Mouse (Mus musculus): ENCODE measurements around the gene Capzb.

The Capzb gene

DNA sequence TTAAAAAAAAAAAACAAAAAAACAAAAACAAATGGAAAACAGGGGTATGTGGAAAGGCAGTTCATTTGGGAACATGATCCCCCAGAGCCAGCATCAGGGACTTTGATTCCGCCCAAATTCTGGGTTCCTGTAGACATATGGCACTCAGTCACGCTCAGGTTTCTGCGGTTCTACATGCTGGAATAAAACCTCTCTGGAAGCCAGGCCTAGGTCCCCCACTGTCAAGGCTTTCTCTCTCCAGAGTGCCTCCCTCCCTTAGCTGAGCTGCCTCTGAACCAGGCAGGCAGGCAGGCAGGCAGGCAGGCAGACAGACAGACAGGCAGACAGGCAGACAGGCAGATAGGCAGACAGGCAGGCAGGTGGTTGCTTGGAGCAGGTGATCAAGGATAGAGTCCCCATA, 77.5 kb downstream of the Capzb start:
- no peak for DNase-seq

DNA sequence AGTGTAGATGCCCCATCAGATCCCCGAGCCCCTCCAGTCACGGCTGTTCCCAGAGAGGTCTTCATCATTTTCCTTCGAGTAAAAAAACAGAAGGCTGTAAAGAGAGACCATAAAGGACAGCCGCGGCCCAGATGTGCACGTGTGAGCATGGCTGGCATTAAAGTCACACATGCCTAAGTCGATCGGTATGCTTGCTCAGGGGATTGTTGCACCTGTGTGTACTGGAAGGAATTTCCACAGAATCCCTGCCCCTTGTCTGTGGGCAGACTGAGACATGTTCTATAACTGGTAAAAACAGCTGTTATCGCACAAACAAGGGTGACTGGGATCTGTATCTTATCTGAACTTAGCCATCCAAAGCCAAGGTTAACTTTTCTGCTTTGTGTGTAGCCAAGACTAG, 78.9 kb downstream of the Capzb start:
- DNase-seq: no peak

DNA sequence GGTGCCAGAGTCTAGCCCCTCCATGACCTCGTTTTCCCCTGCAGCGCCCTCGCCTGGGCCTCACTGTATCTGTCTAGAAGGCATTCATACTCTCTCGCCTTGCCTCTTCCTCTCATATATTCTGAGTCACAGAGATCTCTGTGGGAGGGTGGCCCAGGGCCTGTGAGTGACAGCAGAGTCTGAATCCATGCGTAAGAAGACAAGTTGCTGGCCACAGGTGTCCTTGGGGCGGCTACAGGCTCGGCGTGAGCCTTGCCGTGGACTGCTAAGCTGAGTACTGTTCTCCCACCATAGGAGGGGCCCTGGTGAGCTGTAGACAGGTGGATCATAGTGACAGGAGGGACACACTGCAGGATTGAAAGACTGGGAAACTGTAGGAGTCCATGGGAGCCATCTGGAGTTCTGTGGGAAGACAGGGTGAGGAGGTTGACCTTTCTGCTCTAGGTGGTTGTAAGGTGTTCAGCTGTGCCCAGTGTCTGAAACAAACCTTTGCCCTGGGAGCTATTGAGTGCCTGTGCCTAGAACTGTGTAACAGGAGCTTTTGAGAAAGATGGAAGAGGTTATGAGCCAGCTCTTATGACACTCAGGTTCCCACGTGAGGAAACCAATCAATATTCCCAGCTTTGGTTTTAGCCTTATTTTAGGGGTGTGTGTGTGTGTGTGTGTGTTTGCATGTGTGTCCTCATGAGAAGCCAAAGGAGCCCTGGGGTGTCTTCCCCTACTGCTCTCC, 80.4 kb downstream of the Capzb start:
- DNase-seq: no peak

GRCm38 (mm10) chr4:139274573-139274972, 81.9 kb downstream of the Capzb start:
- DNase-seq: no peak

DNA sequence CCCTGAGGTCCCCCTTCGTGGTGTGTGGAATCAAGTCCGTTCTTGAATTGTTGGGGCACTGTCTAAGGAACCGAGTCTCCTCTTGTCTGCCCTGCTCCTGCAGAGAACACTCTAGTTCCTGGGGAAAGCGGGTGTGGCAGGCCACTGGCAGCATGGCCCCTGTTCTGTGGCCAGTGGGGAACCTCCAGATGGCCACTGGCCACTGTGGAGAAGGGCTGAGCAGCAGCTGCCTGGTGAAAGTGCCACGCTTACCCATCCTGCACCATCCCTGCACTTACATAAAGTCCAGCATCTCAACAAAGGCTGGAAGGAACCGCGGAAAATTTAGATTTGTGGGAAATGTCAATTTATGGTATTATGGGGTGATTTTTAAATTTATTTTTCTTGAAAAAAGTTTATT, 83.7 kb downstream of the Capzb start:
- no peak for DNase-seq

DNA sequence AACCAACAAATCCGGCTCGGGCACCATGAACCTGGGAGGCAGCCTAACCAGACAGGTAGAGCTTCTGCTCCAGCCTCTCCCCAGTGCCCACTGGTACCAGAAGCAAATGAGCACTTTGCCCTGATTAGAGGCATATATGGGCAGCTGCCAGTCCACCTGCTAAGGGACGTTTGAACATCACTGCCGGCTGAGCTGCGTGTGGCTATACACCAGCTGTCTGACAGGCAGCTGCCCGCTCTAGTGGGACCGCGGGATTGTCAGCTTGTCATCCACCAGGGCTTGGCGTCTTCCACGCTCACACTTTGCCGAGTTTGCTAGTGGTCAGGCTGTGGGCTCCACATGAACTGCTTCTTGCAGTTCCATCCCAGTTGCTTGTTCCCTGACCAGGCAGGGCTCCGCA, 87.8 kb downstream of the Capzb start:
- no peak for DNase-seq

GRCm38 (mm10) chr4:139281791-139282345, 89.2 kb downstream of the Capzb start:
- DNase-seq: no peak

- no peak for DNase-seq
Observed at GRCm38 (mm10) chr4:139282955-139283417, 90.3 kb downstream of the Capzb start.

GRCm38 (mm10) chr4:139284877-139285276, 92.2 kb downstream of the Capzb start:
- DNase-seq: no peak

DNA sequence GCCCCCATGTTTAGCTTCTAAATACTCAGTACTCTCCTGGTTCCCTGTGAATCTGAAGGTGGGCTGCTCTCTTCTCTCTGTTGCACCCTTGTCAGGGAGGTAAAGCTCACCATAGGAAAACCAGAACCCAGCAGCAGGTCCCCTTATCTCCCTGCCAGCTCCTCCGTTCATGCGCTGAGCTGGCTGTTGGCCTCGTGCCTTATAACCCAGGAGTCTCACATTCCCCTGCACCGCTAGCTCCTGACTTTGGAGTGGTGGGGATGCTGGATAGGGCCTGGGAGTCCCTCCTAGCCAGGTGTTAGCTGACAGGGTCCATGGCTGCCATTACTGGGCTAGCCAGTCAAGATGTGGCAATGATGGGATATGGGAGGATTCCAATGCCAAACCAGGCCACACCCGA, 93.5 kb downstream of the Capzb start:
- no peak for DNase-seq

- DNase-seq: peak; percentile 87
Observed at GRCm38 (mm10) chr4:139287122-139287863, 94.6 kb downstream of the Capzb start.

GRCm38 (mm10) chr4:139289017-139289416, 96.3 kb downstream of the Capzb start:
- peak; percentile 37 for DNase-seq

DNA sequence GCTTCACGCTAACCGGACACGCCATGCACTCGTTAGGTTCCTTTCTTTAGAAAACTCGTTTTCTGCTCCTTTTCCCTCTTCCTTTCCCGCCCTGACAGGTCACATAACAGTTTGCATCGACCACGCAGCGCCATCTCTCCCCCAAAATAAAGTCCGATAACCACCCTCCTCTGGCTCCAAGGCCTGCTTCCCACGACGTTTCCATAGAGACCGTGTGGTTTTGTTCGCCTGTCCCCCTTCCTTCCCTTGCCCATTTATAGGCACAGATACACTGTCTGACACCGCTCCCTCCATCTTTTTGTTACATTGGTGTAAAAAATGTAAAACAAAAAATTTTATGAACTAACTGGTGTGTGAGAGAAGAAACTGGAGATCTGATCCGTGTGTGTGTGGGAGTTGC, 98.4 kb downstream of the Capzb start:
- no peak for DNase-seq

DNA sequence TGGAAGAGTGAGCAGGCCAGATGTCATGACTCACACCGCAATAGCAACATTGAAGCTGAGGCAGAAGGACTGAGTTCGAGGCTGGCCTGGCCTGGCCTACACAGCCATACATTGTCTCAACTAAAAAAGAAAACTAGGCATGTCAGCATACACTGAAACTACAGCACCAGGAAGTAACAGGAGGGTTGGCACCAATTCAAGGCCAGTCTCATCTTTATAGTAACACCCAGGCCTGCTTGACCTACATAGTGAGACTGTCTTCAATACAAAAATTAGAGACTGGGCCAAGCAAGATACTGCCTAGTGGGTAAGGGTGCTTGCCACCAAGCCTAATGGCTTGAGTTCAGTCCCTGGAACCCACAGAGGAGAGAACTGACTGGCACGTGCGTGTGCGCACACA, 99.3 kb downstream of the Capzb start:
- no peak for DNase-seq

GRCm38 (mm10) chr4:139297566-139297965, 104.9 kb downstream of the Capzb start:
- DNase-seq: no peak

- no peak for DNase-seq
Observed at GRCm38 (mm10) chr4:139298671-139299366, 106.1 kb downstream of the Capzb start.

DNA sequence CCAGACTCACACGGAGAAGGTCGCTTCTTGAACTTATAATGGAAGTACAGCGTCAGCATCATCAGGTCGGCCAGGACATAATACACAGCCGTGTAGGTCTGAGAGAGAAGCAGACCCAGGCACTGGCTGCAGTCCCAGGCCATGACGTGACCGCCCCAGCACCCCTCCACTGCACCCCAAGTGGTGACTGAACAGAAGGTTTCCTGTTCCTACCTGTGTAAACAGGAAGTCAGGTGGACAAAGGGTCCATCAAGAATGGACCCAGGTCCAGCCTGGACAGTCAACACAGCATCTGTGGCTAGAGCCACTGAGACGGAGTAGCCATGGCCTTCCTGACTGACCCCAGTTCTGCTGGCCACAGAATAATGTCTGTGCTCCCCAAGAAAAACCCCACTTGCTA, 109.1 kb downstream of the Capzb start:
- DNase-seq: no peak

- no peak for DNase-seq
Observed at GRCm38 (mm10) chr4:139302241-139302640, 109.5 kb downstream of the Capzb start.

DNA sequence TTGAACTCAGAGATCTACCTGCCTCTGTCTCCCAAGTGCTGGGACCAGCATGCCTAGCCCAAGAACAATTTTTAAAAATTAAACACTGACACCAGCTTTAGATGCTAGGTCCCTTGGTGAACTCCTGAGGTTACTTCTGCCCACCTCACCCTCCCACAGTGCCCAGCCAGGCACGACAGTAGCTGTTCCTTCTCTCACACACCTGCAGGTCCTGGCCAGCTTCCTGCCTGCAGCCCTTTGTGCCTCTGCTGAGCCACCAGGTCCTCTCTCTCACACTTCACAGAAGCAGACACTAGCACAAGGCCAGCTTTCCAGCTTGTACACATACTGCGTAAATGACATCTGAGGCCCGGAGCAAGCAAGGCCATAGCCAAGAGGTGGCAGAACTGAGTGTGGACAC, 112.8 kb downstream of the Capzb start:
- no peak for DNase-seq

- DNase-seq: no peak
Observed at GRCm38 (mm10) chr4:139307916-139308315, 115.2 kb downstream of the Capzb start.

DNA sequence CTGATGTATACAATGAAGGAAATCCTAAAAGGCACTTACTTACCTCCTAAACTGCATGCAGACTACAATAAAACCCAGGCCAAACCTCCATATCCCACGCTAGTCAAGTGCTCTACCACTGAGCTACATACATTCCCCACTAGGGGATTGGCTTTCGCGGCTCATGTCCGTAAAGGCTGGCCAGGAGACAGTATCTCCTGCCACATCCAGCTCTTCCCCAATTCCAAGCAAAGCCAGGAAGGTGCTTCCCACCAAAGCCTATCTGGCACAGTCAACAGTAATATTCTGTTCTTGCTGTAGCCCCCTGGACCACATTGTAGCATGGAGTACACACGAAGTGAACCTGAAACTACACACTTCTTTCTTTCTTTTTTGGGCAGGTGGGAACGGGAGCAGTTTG, 117.0 kb downstream of the Capzb start:
- DNase-seq: no peak

DNA sequence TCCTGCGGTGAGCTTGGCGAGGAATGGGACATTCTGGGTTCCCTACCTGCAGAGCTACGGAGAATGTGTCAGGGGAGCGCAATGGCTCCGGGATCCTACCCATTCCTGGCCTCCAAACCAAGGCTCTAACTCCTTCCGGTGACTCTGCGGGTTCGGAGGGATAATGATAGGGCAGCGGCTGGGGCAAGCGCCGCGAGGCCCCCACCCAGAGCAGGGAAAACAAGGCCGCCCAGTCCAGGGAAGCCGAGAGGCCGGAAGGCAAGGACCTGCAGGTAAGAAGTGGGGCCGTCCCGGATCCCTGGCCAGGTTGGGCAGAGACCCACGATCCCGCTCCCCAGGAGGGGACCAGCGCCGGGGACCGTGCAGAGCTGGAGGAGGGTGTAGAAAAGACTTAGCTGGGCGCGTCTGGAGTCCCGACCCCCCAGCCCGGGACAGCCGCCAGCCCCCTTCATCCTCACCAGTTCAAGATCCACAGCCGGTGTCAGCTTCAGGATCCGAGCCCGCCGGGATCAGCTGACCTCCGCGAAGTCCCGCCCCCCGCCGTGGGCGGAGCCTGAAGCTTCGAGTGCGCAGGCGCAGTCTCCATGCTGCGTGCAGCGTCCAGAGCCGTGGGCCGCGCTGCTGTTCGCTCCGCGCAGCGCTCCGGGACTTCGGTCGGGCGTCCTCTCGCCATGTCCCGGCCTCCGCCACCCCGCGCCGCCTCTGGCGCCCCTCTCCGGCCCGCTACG, 117.6 kb downstream of the Capzb start, which contains the start of the genes Pqlc2 and Akr7a5:
Gene Pqlc2, minus strand, starts transcription at position 538 of the 728 bp plus-strand sequence.
Gene Akr7a5, plus strand, starts transcription at position 574 of the 728 bp plus-strand sequence.
- peak; percentile 99 for DNase-seq

All from thymus, postnatal 14 days (tissue).